Mouse (Mus musculus) lung, postnatal 0 days (tissue): Measurements from ENCODE around the gene Pard3. TPM values are rescaled to one million over a fixed set of nuclear protein-coding genes. Genes with fewer than 3 reads are reported as not detected.

Source experiments
- ATAC-seq: fragments of 200-750 bp; cut with Nextera tagmentation; 2 replicates; pipeline ENCODE4 v1.8.0; 2017; ENCODE audit warnings: moderate library complexity
- DNase-seq: peaks from one replicate; pipeline ENCODE4 v3.0.0-alpha.2; 2016; ENCODE audit warnings: low spot score
- H3K27ac ChIP-seq: fragments of 300-500 bp; sonication (generic); 2 replicates; pipeline ENCODE4 v1.5.1; 2014; ENCODE audit warnings: antibody characterized with exemption, mild to moderate bottlenecking, low read length, mixed read lengths
- H3K27me3 ChIP-seq: fragments of 300-500 bp; sonication (generic); replicated peaks from 2 replicates; pipeline ENCODE4 v1.6.1; 2014; ENCODE audit warnings: low read length, mixed read lengths; ENCODE audit not compliant: insufficient read depth
- H3K36me3 ChIP-seq: fragments of 300-500 bp; sonication (generic); 2 replicates; pipeline ENCODE4 v1.6.1; 2014; ENCODE audit warnings: low read length, mixed read lengths; ENCODE audit not compliant: insufficient read depth
- H3K4me1 ChIP-seq: fragments of 300-500 bp; sonication (generic); 2 replicates; pipeline ENCODE4 v1.6.1; 2014; ENCODE audit warnings: antibody characterized with exemption, low read depth, low read length, mixed read lengths; ENCODE audit not compliant: insufficient read depth
- H3K4me2 ChIP-seq: fragments of 300-500 bp; sonication (generic); replicated peaks from 2 replicates; pipeline ENCODE4 v1.6.1; 2014; ENCODE audit warnings: low read depth, mild to moderate bottlenecking, low read length, moderate library complexity, mixed read lengths
- H3K4me3 ChIP-seq: fragments of 300-500 bp; sonication (generic); 2 replicates; pipeline ENCODE4 v1.5.1; 2014; ENCODE audit warnings: low read depth, low read length
- H3K9ac ChIP-seq: fragments of 300-500 bp; sonication (generic); replicated peaks from 2 replicates; pipeline ENCODE4 v1.6.1; 2014; ENCODE audit warnings: low read depth, mild to moderate bottlenecking
- H3K9me3 ChIP-seq: fragments of 300-500 bp; sonication (generic); 2 replicates; pipeline ENCODE4 v1.6.1; 2016; ENCODE audit warnings: low read length, mixed read lengths
- CTCF ChIP-seq: IDR thresholded peaks from 2 replicates; pipeline ENCODE4 v1.5.1; 2016; ENCODE audit warnings: antibody characterized with exemption, mild to moderate bottlenecking
- EP300 ChIP-seq: IDR thresholded peaks from 2 replicates; pipeline ENCODE4 v1.6.1; 2016; ENCODE audit warnings: antibody characterized with exemption, mild to moderate bottlenecking, control low read depth
- WGBS: fragments of 180-500 bp; shearing (Covaris S2); extraction: QIAGEN DNeasy Blood & Tissue Kit; methylation state at CpG from one replicate; pipeline ENCODE4 v1.1.7; 2014; 5-methylcytosine and 5-hydroxymethylcytosine counted together
- polyA plus RNA-seq: library from polyadenylated mRNA; unstranded; fragments of >200 nt; fragmentation: Nextera tagmentation; extraction: Ambion mirVana; gene quantifications from 2 replicates; pipeline ENCODE4 v1.2.1, GENCODE M21; 2015

Pard3 gene
- polyA plus RNA-seq, 1 experiment from 2014 or later: 13.2 TPM

DNA sequence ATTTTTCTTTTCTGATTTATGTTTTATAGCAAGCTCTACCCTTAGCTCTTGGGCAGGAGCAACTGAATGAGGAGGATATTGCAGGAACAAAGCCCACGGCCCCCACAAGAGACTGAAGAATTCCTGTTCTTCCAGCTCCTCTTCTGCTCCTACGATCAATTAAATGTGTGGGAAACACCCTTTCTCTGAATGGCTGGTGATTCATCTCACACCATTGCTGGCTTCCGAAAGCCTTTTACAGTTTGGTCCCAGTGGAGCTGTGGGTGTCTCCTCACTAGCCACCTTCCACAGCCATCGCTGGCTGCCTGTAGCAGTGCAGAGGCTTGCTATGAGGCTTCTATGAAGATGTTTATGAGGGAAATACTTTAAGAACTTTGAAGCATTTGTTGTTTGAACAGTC lies 550.5 kb downstream of the Pard3 start:
- WGBS: 79% methylated on average over 4 of the region's 4 CpGs
- no peak for DNase-seq
- no peaks in the 10 kb centered on the region for H3K27me3 ChIP-seq
- TF ChIP-seq CTCF: no peak
- no peak for TF ChIP-seq EP300
- no peak overlapping the region for H3K9ac ChIP-seq
- no peak for ATAC-seq
- no peak overlapping the region for H3K4me3 ChIP-seq
- no peaks in the 10 kb centered on the region for H3K9me3 ChIP-seq
- H3K4me1 ChIP-seq: peaks cover 8% of the 10 kb centered on the region; the same call in 1 of the 2 replicates
- H3K36me3 ChIP-seq: 0 out of 2 replicates have a peak, but pooled peaks cover 5% of the 10 kb centered on the region
- H3K27ac ChIP-seq: no peak overlapping the region
- no peak overlapping the region for H3K4me2 ChIP-seq

DNA sequence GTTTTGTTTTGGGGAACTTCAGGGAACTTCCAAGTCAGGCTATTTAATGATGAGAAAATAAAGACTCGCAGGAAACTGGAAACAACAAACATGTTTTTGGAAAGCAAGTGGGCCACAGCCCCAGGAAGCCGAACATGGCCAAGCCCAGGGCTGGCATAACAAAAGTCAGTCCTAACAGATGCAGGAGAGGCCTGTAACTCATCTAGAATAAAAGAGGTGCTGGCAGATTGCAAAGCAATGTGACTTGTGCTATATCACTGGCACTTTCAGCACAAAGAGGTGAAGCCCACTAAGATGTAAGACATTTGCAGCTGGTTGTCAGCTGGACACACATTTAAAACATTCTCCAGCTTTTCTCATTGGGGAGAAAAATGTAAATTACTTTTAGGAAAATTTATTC lies 553.0 kb downstream of the Pard3 start:
- Histone ChIP-seq H3K9me3 (no peaks in the 10 kb centered on the region), H3K36me3 (no peaks in the 10 kb centered on the region), H3K27ac (no peak overlapping the region), H3K4me3 (no peak overlapping the region), H3K27me3 (no peaks in the 10 kb centered on the region), H3K4me1 (peaks cover 8% of the 10 kb centered on the region; the same call in 1 of the 2 replicates), H3K4me2 (no peak overlapping the region), H3K9ac (no peak overlapping the region)
- TF ChIP-seq EP300 (no peak), CTCF (no peak)
- ATAC-seq (peak; percentile 68), DNase-seq (peak; percentile 61)
- WGBS: 40% methylated on average over 2 of the region's 2 CpGs

DNA sequence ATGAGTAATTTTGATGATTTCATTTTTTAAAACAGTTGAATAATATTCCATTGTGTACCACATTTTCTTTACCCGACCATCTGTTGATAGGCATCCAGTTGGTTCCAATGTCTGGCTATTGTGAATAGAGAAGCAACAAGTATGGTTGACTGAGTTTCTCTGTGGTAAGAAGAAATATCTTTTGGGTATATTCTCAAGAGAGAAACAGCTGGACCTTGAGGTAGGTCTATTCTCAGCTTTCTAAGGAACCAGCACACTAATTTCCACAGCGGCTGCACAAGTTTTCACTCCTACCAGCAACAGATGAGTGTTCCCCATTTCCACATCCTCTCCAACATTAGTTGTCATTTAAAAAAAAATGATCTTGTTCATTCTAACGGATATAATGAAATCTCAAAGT lies 558.4 kb downstream of the Pard3 start:
- no peaks in the 10 kb centered on the region for H3K27me3 ChIP-seq
- H3K27ac ChIP-seq: no peak overlapping the region
- H3K36me3 ChIP-seq: no peaks in the 10 kb centered on the region
- 83% methylated on average over 3 of the region's 3 CpGs for WGBS
- H3K9me3 ChIP-seq: no peaks in the 10 kb centered on the region
- no peak for ATAC-seq
- H3K4me1 ChIP-seq: 0 out of 2 replicates have a peak, but pooled peaks cover 4% of the 10 kb centered on the region
- H3K9ac ChIP-seq: no peak overlapping the region
- TF ChIP-seq CTCF (no peak), EP300 (no peak)
- DNase-seq: no peak
- H3K4me3 ChIP-seq: no peak overlapping the region
- H3K4me2 ChIP-seq: no peak overlapping the region

DNA sequence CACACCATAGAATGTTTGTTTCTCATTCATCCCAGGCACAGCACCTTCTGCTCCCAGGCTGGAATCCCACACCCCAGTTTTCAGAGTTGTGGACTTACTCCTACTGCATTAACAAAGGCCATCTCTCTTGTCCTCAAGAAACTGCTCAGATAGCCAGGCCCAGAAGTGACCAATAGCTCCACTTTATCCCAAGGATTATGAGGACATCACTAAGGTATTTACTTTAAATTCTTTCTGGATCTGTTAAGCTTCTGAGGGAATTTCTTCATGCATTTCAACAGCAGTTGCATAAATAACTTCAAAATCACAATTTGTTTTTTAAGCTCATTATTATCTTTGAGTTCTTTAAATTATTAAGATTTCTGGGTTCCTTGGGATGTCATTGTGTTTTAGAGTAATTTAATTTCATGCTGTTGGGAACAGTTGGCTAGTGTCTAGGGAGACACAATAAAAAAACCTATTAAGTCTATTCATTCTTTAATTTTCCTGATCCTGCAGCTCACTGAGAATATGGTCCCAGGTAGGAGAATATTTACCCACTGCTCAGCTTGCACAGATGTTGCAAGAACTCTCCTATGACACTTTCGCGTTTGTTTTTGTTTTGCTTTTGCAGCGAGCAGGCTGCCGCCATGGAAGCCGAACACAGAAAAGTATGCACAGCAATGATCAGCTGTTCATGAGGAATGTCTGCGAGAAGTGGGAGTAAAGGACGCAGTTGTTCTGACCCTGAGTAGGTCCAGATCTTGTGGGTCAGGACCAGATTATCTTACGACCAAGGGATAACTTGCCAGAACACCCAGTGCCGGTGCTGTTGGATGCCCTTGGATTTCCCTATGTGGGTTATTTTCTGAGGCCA lies 574.8 kb downstream of the Pard3 start:
- H3K27me3 ChIP-seq: no peaks in the 10 kb centered on the region
- H3K4me2 ChIP-seq: no peak overlapping the region
- H3K9me3 ChIP-seq: no peaks in the 10 kb centered on the region
- no peak overlapping the region for H3K27ac ChIP-seq
- no peaks in the 10 kb centered on the region for H3K36me3 ChIP-seq
- WGBS: 83% methylated on average over 9 of the region's 9 CpGs
- no peak overlapping the region for H3K4me3 ChIP-seq
- H3K4me1 ChIP-seq: no peaks in the 10 kb centered on the region
- no peak overlapping the region for H3K9ac ChIP-seq
- TF ChIP-seq CTCF: no peak
- no peak for TF ChIP-seq EP300
- DNase-seq: no peak
- no peak for ATAC-seq

DNA sequence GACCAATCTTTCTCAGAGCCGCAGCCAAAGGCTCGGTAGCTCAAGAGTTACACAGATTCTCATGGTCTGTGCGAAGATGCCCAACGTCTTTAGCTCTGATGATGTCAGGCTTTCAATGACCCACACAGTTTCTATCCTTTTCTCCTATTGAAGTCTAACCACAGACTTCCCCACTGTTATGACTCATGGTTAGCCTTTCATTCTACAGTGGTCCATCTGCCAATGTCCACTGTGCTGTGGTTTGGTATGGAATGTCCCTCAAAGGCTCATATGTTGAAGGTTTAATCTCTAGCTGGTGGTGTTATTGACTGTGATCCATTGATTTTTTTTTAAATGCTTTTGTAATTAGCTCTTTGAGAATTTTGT lies 575.4 kb downstream of the Pard3 start:
- Histone ChIP-seq H3K27ac (no peak overlapping the region), H3K4me3 (no peak overlapping the region), H3K4me1 (no peaks in the 10 kb centered on the region), H3K9me3 (no peaks in the 10 kb centered on the region), H3K36me3 (no peaks in the 10 kb centered on the region), H3K9ac (no peak overlapping the region), H3K27me3 (no peaks in the 10 kb centered on the region), H3K4me2 (no peak overlapping the region)
- DNase-seq (no peak), ATAC-seq (no peak)
- WGBS: 92% methylated on average over 4 of the region's 4 CpGs
- TF ChIP-seq CTCF (no peak), EP300 (no peak)

DNA sequence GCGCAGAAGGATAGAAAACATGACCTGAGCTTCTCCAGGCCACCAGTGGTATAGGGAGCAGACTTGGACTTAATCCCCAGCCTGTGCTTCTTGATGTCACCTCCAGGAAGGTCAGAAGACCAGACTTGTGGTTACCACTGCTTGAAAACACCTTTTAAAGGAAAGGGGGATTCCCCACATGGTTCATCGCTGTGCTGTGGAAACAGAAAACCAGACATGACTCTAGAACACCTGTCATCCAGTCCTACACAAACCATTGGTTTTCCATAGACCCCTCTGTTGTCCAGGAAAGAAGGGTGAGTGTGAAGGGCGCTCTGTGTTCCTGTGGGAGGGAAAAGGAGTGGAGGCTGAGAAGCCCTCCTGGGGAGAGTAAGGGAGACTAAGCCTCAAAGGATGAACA lies 591.9 kb downstream of the Pard3 start:
- no peaks in the 10 kb centered on the region for H3K9me3 ChIP-seq
- no peak for TF ChIP-seq EP300
- TF ChIP-seq CTCF: no peak
- DNase-seq (no peak), ATAC-seq (no peak)
- WGBS: 91% methylated on average over 3 of the region's 3 CpGs
- no peaks in the 10 kb centered on the region for H3K27me3 ChIP-seq
- H3K4me1 ChIP-seq: no peaks in the 10 kb centered on the region
- H3K4me3 ChIP-seq: no peak overlapping the region
- H3K4me2 ChIP-seq: no peak overlapping the region
- H3K9ac ChIP-seq: no peak overlapping the region
- no peak overlapping the region for H3K27ac ChIP-seq
- no peaks in the 10 kb centered on the region for H3K36me3 ChIP-seq

Other genes starting within 250 kb of the Pard3 start
- 138 and 155 TPM in 2 replicates for gene Tomm20, start 118.0 kb upstream of the Pard3 start, polyA plus RNA-seq
- 15.5 and 18.9 TPM in 2 replicates for gene Rbm34, start 92.8 kb upstream of the Pard3 start, polyA plus RNA-seq